Mouse (Mus musculus): ENCODE measurements around the gene Ntan1.
"Not testable (repeated sequence)": the region's sequence is repeated elsewhere in the genome, so short reads cannot be mapped to it uniquely, and the experiment has no call there.

Gene Ntan1

DNA sequence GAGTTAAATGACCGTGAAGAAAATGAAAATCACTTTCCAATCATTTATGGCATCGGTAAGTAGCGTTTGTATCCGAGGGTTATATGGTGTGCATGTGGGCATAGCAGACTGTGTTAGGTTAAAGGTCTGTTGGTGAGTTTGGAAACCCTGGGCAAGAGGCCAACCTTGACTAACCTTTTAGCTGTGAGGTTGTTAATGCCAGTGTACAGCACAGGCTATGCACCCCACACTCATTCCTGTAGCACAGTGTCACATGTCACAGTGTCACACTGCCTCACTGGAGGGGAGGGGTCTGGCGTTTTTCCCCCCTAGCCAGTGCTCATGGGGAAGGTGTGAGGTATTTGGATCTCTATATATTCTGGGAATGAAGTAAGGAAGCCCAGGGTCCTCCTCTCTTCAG lies 13.0 kb downstream of the Ntan1 start:
- no peak for DNase-seq (ENCODE audit: low spot score)

DNA sequence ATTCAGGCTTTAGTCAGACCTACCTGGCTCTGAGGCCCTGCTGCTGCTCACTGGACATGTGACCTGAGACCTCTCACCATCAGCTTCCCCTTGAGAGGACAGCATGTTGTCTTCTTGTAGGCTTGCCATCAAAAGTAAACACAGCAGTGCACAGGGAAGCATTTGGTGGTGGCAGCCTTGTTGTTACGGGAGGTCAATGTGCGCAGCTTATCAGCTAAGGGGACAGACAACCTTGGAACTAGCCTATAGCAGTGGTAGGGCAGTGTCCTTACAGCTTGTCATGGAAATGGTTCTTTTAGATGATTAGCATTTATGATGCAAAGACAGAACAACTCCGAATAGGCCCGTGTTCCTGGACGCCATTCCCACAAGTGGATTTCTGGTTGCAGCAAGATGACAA lies 15.7 kb downstream of the Ntan1 start:
- no peak for DNase-seq (ENCODE audit: low spot score)

DNA sequence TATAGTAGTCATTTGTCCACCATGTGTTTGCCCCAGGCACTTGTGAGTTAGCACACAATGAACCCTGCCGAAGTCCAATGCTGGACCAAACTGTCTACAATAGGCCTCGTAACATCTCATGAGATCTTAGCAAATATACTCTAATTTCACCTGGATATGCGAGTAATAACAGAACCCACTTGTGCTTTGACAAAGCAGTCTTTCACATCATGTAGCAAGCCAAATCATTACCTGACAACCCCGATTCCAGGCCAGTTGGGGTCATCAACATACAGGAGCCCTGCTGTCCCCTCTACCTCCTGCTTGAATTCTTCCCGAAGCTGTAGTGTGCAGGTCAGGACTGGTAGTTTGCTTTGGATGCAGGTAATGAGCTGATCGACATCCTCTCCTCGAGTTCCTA lies 21.4 kb downstream of the Ntan1 start:
- no peak for DNase-seq (ENCODE audit: low spot score)

DNA sequence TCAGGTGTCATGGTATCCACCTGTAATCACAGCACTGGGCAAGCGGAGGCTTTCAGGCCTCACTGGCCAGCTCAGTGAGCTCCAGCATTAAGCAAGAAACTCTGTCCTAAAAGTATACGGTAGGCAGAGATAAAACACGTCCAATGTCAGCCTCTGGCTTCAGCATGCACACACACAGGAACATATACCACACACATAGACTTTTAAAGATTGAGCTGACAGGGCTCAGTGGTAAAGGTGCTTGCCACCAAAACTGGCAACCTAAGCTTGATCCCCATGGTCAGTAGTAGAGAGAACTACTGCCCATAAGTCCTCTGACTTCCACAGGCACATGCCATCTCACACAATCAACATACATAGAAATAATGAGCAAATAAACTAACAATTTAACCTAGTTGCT lies 22.3 kb downstream of the Ntan1 start:
- no peak for DNase-seq (ENCODE audit: low spot score)

DNA sequence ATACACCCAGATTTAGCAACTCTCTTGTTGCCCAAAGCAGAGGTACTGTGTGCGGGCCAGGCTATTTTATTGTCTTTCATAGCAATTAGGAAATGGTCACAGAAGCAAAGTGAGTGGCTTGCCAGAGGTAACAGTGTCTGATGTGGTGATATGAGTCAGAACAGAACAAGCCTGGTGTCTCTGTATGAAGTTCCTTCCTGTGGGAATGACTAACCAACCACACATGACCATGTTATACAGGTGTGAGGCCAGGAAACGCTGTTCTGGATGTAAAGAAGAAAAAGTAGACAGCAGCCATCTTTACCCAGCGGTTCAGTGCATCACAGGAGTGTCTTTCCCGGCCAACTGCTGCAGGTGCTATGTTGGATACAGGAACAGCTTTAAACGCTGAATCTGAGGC lies 26.4 kb downstream of the Ntan1 start:
- no peak for DNase-seq (ENCODE audit: low spot score)

DNA sequence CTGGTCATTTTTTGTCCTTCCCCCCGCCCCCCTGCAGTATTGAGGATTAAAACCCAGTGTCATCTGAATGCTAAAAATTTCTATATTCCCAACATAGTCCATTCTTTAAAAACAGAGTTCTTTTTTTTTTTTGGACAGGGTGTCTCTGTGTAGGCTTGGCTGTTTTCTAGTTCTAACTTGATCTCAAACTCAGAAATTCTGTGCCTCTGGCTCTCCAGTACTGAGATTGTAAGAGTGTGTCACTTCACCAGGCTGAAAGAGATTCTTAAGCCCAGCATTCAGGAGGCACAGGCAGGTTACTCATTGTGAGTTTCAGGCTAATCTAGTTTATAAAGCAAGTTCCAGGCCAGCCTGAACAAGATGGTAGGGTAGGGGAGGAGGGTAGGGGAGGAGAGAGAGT lies 28.0 kb downstream of the Ntan1 start:
- no peak for DNase-seq (ENCODE audit: low spot score)

DNA sequence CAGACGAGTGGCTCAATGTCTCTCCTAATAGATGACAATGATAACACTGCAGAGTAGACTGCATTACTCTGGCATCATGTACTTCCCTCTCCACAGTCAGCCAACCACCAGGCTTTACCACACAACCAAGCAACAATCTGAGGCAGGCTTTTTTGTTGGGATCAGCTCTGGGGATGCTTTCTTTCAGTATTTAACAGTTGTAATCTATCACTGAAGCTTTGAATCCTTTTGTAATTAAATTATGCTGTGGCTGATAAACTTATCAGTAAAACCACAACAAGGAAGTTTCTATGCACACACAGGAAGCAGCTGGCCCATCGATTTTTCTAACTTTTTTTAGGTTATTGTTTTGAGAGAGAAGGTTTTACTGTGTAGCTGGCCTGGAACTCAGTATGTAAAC lies 29.7 kb downstream of the Ntan1 start:
- DNase-seq (ENCODE audit: low spot score), result no peak

DNA sequence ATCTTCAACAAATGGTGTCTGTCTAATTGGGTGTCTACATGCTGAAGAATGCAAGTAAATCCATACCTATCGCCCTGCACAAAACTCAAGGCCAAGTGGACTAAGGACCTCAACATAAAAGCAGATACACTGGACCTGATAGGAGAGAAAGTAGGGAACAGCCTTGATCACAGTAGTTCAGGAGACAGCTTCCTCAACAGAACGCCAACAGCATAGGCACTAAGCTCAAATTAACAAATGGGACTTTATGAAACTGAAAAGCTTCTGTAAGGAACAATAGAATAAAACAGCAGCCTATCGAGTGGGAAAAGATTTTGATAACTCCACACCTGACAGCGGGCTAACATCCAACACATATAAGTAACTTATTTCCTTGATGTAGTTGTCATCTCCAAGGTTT lies 32.8 kb downstream of the Ntan1 start:
- DNase-seq (ENCODE audit: low spot score), result no peak

DNA sequence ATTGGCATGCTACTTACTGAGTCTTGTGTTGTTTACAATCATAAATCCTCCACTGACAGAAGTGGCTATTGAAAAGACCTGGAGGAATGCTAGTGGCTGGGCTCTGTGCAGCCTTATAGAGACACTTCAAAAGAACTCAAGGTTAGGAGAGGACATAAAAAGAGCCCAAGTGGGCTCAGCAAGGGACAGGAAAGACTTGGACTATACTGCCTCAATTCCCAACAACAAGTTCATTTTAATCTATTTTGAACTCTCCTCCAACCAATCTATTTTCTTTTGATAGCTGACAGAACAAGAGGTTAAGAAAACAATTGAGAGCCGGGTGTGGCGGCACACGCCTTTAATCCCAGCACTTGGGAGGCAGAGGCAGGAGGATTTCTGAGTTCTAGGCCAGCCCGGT lies 35.2 kb downstream of the Ntan1 start:
- DNase-seq (ENCODE audit: low spot score), result no peak

DNA sequence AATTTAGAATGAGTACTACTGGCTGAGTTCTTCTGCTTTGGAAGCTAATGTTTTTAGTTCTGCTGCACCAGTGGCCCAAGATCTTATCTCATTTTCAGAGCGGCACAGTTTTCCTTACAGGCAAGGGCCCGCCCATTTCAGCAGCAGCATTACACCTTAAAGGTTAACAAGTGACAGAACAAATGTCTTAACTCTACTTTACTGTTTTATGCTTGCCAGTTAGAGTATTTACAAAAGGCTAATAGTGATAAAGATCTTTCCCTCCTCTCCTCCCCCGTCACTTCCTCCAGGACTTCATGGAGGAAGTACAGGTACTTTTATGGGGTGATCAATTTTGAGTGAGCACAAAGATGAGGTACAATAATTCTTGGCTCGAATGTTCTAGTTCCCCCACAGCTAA lies 47.4 kb downstream of the Ntan1 start:
- no peak for DNase-seq (ENCODE audit: low spot score)

DNA sequence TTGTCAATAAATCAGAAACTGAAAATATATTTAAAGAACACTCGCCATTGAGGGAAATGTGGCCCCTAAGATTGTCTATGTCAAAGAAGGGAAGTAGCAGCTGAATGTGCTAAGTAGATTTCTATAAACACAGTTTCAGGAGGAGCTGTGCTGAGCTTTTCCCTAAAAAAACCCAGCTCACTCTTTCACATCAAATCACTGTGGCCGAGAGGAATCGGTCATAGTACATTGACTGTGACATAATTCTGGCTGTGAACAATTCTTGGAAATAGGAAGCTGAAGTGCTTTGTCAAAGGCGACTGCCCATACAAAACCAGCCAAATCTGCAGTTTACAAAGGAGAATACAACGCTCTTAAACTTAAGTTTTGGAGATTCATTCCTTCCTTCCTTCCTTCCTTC lies 48.0 kb downstream of the Ntan1 start:
- no peak for DNase-seq (ENCODE audit: low spot score)

DNA sequence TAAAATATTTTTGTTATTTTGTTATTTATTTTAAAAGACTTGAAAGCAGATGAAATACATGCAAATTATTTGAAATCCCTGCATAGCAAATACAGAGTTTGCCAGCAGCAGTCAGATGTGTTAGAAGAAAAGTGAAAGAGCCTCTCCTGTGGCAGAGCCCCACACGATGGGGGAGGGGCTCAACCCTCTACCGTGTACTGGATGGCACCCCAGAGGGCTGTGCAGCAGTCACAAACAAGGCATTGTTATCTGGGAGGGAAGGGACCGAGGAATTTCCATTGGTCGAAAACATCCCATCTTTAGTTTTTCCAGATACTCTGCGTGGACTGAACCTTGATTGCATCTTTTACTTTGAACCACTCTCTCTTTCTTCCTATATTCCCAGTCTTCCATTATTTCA lies 48.8 kb downstream of the Ntan1 start:
- DNase-seq (ENCODE audit: low spot score), result not testable (repeated sequence)

DNA sequence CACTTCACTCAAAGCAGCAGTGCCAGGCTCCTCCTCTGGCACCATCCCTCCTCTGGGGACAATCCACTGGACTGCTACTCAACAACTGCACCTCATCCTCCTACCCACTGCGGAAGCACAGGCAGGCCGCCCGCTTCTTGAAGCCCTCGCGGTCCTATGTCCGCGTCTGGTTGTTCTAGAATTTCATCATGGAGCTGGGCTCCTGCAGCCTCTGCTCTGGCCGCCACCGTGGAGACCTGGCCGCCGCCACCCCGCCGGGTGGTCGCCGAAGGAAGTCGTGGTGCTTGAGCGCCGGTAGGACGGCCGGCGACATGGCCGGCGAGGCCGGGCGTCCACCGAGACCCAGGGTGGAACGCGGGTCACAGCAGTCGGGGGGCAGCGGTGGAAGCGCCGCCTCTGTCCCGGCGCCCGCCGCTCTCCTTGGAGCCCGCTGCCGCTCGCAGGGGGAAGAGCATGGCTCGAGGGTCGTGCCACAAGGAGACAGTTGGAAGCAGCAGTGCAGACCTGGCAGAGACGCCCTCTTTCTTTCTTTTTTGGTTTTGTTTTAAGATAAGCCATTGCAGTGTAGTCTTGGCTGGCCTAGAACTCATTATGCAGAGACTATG lies 49.4 kb downstream of the Ntan1 start:
- DNase-seq (ENCODE audit: low spot score), result no peak

DNA sequence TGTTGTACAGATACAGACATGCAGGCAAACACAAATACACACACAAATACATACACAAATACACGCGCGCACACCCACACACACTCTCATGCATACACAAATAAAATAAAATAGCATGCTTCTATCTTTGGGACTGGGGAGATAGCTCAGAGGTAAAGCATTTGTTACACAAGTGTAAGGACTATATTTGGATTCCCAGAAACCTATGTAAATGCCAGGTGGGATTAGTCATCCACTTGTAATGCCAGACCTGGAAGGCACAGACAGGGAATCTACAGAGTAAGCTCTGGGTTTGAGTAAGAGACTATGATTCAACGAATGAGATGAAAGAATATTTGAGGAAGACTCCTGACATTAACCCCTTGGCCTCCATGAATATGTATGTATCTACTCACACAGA lies 56.8 kb downstream of the Ntan1 start:
- no peak for DNase-seq (ENCODE audit: low spot score)

DNA sequence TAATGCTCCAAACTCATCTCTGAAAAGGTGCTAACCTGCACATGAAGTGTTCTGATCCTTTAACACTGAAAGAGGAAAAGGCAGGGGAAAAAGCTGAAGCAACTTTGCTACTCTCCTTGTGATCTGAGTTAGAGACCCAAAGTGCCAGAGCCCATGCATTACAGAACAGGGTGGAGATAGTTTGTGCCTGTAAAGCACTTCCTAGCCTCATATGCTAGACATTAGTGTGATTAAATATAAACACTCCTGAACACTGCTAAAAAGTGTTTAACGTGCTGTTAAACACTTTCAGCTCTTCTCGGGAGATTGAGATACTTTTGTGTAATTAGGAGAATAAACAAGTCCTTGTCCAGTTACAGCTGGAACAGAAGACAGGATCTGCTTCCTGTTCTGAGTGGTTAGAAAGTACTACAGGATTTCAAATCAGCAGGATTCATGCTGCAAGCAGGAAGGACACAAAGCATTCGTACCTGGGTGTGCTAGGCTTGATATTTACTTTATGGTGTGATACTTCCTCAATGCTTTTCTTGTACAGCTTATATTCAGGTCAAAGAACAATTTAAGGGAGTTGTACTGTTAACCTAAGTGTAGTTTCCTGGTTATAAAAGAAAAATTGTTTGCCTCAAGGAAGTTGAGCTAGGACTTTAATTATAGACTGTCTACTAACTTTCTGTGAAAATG lies 64.6 kb downstream of the Ntan1 start:
- no peak for DNase-seq (ENCODE audit: low spot score)

Data from ovary, postnatal 14 days (tissue).